Mouse (Mus musculus): ENCODE measurements around the gene Arf6. TPM values are rescaled to one million over a fixed set of nuclear protein-coding genes. Genes with fewer than 3 reads are reported as not detected.

The Arf6 gene
- polyA plus RNA-seq (2014; fragmentation: Nextera tagmentation; extraction: Ambion mirVana), result 47.4 and 49.9 TPM in 2 replicates

DNA sequence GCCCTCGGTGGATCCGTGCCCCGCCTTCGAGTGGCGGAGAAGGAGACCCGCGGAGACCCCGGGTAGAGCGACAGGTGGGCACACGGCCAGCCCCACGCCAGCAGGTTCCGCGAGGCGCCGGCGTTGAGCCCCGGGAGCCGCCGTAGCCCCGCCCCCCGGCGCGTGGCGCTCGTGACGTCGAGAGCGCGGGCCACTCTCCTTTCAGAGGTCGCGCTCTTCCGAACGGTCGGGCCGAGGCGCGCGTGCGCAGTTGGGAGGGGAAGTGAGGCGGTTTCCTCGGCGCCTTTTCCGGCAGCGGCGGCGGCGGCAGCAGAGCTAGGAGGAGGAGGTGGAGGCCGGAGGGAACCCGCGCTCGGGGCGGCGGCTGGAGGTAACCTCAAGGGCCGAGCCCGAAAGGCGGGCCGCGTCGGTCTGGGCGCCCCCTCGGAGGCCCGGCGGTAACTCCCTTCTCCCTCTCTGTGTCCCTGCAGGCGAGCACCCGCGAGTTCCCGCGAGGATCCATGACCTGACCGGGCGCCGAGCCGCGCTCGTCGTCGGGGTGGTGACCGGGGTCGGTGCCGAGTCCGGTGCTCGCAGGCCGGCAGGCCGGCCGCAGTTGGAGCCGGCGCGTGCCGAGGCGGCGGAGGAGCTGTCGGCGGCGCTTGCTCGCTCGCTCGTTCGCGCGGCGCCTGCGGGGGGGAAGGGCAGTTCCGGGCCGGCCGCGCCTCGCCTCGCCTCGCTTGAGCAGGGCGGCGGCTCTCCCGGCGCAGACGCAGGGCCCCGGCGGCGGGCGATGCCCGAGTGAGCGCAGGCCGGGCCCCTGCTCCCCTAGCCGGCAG, at the start of gene Arf6, which contains the start of gene Gm9887:
Gene Arf6, plus strand, starts transcription at position 297 of the 818 bp plus-strand sequence.
Gene Gm9887, minus strand, starts transcription at position 605 of the 818 bp plus-strand sequence.
- Histone ChIP-seq H3K4me2 (replicated peaks; ENCODE audit: low read depth, low read length) (peak within 1 kb of the TSS; percentile 84), H3K27ac (ENCODE audit: low read depth, low read length) (peak within 1 kb of the TSS; percentile 71), H3K9ac (ENCODE audit: low read depth, low read length) (peak within 1 kb of the TSS; percentile 97), H3K36me3 (ENCODE audit: control insufficient read depth, insufficient read depth, low read length) (no peaks in the 10 kb centered on the region), H3K27me3 (ENCODE audit: control insufficient read depth, insufficient read depth, low read length) (no peaks in the 10 kb centered on the region), H3K9me3 (ENCODE audit: control insufficient read depth, low read length) (no peaks in the 10 kb centered on the region), H3K4me1 (replicated peaks; ENCODE audit: control insufficient read depth, insufficient read depth, low read length) (no peaks in the 10 kb centered on the region), H3K4me3 (ENCODE audit: low read depth, low read length) (peak within 1 kb of the TSS; percentile 99)
- WGBS, result under 1% methylated on average over 88 of the region's 121 CpGs
- DNase-seq (ENCODE audit: low spot score) (peak; percentile 99), ATAC-seq (ENCODE audit: low FRiP score) (peak; percentile 93)

DNA sequence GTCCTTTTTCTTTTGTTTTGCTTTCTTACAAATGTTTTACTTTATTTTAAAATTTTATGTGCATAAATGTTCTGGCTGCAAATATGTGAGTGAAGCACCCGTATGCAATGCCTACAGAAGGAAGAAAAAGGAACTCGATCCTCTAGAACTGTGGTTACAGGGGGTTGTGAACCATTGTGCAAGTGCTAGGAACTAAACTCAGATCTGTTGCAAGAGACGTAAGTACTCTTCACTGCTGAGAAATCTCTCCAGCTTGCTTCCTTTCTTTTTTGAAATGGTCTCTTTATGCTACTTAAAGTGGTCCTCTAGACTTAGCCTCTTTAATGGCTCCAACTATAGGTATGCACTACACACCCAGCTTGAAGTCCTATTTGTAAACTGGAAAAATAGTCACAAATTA, 40.8 kb upstream of the Arf6 start:
- DNase-seq (ENCODE audit: low spot score), result no peak
- WGBS, result 96% methylated on average over 3 of the region's 3 CpGs
- Histone ChIP-seq H3K27ac (ENCODE audit: low read depth, low read length) (no peak overlapping the region), H3K4me3 (ENCODE audit: low read depth, low read length) (no peak overlapping the region), H3K36me3 (ENCODE audit: control insufficient read depth, insufficient read depth, low read length) (no peaks in the 10 kb centered on the region), H3K9ac (ENCODE audit: low read depth, low read length) (no peak overlapping the region), H3K9me3 (ENCODE audit: control insufficient read depth, low read length) (no peaks in the 10 kb centered on the region), H3K27me3 (ENCODE audit: control insufficient read depth, insufficient read depth, low read length) (no peaks in the 10 kb centered on the region), H3K4me2 (replicated peaks; ENCODE audit: low read depth, low read length) (no peak overlapping the region), H3K4me1 (replicated peaks; ENCODE audit: control insufficient read depth, insufficient read depth, low read length) (no peaks in the 10 kb centered on the region)
- no peak for ATAC-seq (ENCODE audit: low FRiP score)

DNA sequence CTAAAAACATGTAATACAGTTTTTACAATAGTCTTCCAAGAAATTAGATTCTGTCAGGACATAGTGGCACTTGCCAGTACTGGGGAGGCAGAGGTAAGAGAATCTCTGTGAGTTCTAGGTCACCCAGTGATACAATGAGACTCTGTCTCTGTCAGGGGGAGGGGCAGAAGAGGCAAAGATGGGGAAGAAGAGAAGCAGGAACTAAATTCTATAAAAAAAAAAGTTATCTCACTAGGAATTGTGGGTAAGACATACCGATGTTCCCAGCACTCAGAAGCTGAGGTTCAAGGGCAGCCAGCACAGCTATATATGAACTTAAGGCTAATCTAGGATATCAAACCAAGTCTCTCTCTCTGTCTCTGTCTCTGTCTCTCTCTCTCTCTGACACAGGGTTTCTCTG, 39.8 kb upstream of the Arf6 start:
- H3K27me3 ChIP-seq (ENCODE audit: control insufficient read depth, insufficient read depth, low read length), result no peaks in the 10 kb centered on the region
- WGBS, result 87% methylated on average over 1 of the region's 1 CpGs
- ATAC-seq (ENCODE audit: low FRiP score) (no peak), DNase-seq (ENCODE audit: low spot score) (no peak)
- H3K9me3 ChIP-seq (ENCODE audit: control insufficient read depth, low read length), result no peaks in the 10 kb centered on the region
- 0 out of 2 replicates have a peak, but pooled peaks cover 4% of the 10 kb centered on the region for H3K36me3 ChIP-seq (ENCODE audit: control insufficient read depth, insufficient read depth, low read length)
- no peak overlapping the region for H3K4me2 ChIP-seq (replicated peaks; ENCODE audit: low read depth, low read length)
- no peak overlapping the region for H3K9ac ChIP-seq (ENCODE audit: low read depth, low read length)
- no peak overlapping the region for H3K27ac ChIP-seq (ENCODE audit: low read depth, low read length)
- H3K4me3 ChIP-seq (ENCODE audit: low read depth, low read length), result no peak overlapping the region
- no peaks in the 10 kb centered on the region for H3K4me1 ChIP-seq (replicated peaks; ENCODE audit: control insufficient read depth, insufficient read depth, low read length)

DNA sequence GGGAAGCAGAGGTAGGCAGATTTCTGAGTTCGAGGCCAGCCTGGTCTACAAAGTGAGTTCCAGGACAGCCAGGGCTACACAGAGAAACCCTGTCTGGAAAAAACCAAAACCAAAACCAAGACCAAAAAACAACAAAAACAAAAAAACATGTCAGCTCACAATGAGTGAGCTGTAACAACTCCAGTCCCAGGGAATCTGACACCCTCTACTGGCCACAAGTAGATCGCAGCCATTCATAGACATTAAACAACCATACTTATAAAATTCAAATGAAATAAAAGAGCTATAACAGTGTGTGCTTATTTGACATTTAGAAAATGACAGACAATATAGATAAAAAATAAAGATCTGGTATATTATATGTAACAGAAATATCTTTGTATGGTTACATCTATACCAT, 38.4 kb upstream of the Arf6 start:
- ATAC-seq (ENCODE audit: low FRiP score) (no peak), DNase-seq (ENCODE audit: low spot score) (peak; percentile 43)
- H3K9me3 ChIP-seq (ENCODE audit: control insufficient read depth, low read length), result no peaks in the 10 kb centered on the region
- no peak overlapping the region for H3K4me2 ChIP-seq (replicated peaks; ENCODE audit: low read depth, low read length)
- no peaks in the 10 kb centered on the region for H3K27me3 ChIP-seq (ENCODE audit: control insufficient read depth, insufficient read depth, low read length)
- H3K4me3 ChIP-seq (ENCODE audit: low read depth, low read length), result no peak overlapping the region
- 0 out of 2 replicates have a peak, but pooled peaks cover 4% of the 10 kb centered on the region for H3K36me3 ChIP-seq (ENCODE audit: control insufficient read depth, insufficient read depth, low read length)
- H3K27ac ChIP-seq (ENCODE audit: low read depth, low read length), result no peak overlapping the region
- 90% methylated on average over 2 of the region's 2 CpGs for WGBS
- H3K9ac ChIP-seq (ENCODE audit: low read depth, low read length), result no peak overlapping the region
- no peaks in the 10 kb centered on the region for H3K4me1 ChIP-seq (replicated peaks; ENCODE audit: control insufficient read depth, insufficient read depth, low read length)

DNA sequence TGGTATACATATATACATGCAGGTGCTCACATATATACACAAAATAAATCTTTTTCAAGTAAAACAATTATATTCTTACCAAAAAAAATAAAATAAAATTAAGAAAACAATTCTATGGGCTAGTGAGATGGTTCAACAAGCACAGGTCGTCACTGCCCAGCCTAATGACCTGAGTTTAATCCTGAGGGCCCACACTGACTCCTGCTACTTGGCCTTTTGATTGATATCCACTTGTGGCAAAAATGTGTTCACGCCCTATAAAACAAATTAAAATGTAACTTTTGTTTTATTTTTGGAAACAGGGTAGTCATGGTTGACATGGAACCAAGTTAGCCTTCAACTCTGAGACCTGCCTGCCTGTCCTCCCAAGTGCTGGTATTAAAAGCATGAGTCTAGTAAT, 22.0 kb upstream of the Arf6 start:
- Histone ChIP-seq H3K36me3 (ENCODE audit: control insufficient read depth, insufficient read depth, low read length) (peaks cover 11% of the 10 kb centered on the region), H3K27ac (ENCODE audit: low read depth, low read length) (no peak overlapping the region), H3K9me3 (ENCODE audit: control insufficient read depth, low read length) (no peaks in the 10 kb centered on the region), H3K4me1 (replicated peaks; ENCODE audit: control insufficient read depth, insufficient read depth, low read length) (no peaks in the 10 kb centered on the region), H3K4me2 (replicated peaks; ENCODE audit: low read depth, low read length) (no peak overlapping the region), H3K9ac (ENCODE audit: low read depth, low read length) (no peak overlapping the region), H3K4me3 (ENCODE audit: low read depth, low read length) (no peak overlapping the region), H3K27me3 (ENCODE audit: control insufficient read depth, insufficient read depth, low read length) (no peaks in the 10 kb centered on the region)
- WGBS, result 91% methylated on average over 2 of the region's 2 CpGs
- DNase-seq (ENCODE audit: low spot score) (no peak), ATAC-seq (ENCODE audit: low FRiP score) (no peak)

DNA sequence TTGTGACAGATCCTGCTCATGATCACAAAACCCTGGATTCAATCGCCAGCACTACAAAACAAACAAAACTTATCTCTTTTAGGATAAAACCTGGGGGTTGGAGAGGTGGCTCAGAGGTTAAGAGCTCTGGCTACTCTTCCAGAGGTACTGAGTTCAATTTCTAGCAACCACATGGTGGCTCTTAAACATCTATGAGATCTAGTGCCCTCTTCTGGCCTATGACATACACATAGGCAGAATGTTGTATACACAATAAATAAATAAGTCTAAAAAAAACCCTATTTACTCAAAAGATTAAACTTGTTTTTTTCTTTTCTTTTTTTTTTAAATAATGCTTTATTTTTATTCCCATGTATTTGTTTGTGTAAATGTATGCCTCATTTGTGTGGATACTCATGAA, 20.3 kb upstream of the Arf6 start:
- WGBS, result 97% methylated on average over 1 of the region's 1 CpGs
- no peak overlapping the region for H3K27ac ChIP-seq (ENCODE audit: low read depth, low read length)
- no peak overlapping the region for H3K4me3 ChIP-seq (ENCODE audit: low read depth, low read length)
- no peak overlapping the region for H3K9ac ChIP-seq (ENCODE audit: low read depth, low read length)
- no peak for ATAC-seq (ENCODE audit: low FRiP score)
- DNase-seq (ENCODE audit: low spot score), result no peak
- no peaks in the 10 kb centered on the region for H3K27me3 ChIP-seq (ENCODE audit: control insufficient read depth, insufficient read depth, low read length)
- H3K36me3 ChIP-seq (ENCODE audit: control insufficient read depth, insufficient read depth, low read length), result peaks cover 8% of the 10 kb centered on the region
- no peak overlapping the region for H3K4me2 ChIP-seq (replicated peaks; ENCODE audit: low read depth, low read length)
- no peaks in the 10 kb centered on the region for H3K9me3 ChIP-seq (ENCODE audit: control insufficient read depth, low read length)
- H3K4me1 ChIP-seq (replicated peaks; ENCODE audit: control insufficient read depth, insufficient read depth, low read length), result no peaks in the 10 kb centered on the region

DNA sequence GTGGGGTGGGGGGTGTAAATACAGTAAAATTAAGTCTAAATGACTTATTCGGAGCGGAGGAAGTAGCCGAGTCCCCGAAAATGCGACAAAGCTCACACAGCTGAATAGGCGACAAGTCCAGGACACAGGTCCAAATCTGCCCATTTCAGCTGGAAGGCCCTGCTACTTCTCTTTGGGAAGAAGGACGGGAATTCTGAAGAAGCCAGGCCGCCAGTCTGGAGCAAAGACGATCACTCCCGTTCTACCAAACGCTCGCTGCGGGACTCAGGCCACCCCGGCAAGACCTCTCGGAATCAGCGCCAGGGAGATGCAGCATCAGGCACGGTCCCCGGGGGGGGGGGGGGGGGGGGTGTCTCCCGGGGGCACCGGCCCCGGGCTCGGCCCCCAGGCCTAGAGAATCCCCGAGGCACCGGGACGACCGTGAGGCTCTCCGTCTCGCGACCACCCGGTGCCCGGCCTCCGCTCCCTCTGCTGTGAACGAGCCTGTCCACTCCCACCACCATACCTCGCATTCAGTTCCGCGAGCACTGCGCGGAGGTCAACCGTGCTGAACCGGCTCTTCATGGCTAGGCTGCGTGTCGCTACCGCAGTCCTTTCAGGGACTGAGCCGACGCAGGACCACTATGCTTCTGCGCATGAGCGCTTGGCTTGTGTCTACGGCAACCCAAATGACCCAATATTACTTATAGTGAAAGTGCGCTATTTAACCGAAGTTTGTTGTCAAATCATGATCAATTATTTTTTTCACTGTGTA, 15.2 kb upstream of the Arf6 start, which contains the start of gene Nemf:
Gene Nemf, minus strand, starts transcription at position 620 of the 754 bp plus-strand sequence.
- 2% methylated on average over 42 of the region's 50 CpGs for WGBS
- no peaks in the 10 kb centered on the region for H3K36me3 ChIP-seq (ENCODE audit: control insufficient read depth, insufficient read depth, low read length)
- H3K9me3 ChIP-seq (ENCODE audit: control insufficient read depth, low read length), result no peaks in the 10 kb centered on the region
- peak; percentile 70 for ATAC-seq (ENCODE audit: low FRiP score)
- no peaks in the 10 kb centered on the region for H3K4me1 ChIP-seq (replicated peaks; ENCODE audit: control insufficient read depth, insufficient read depth, low read length)
- peak within 1 kb of the TSS; percentile 77 for H3K27ac ChIP-seq (ENCODE audit: low read depth, low read length)
- DNase-seq (ENCODE audit: low spot score), result peak; percentile 87
- H3K4me2 ChIP-seq (replicated peaks; ENCODE audit: low read depth, low read length), result peak within 1 kb of the TSS; percentile 74
- no peaks in the 10 kb centered on the region for H3K27me3 ChIP-seq (ENCODE audit: control insufficient read depth, insufficient read depth, low read length)
- H3K9ac ChIP-seq (ENCODE audit: low read depth, low read length), result peak within 1 kb of the TSS; percentile 81
- H3K4me3 ChIP-seq (ENCODE audit: low read depth, low read length), result peak within 1 kb of the TSS; percentile 94

DNA sequence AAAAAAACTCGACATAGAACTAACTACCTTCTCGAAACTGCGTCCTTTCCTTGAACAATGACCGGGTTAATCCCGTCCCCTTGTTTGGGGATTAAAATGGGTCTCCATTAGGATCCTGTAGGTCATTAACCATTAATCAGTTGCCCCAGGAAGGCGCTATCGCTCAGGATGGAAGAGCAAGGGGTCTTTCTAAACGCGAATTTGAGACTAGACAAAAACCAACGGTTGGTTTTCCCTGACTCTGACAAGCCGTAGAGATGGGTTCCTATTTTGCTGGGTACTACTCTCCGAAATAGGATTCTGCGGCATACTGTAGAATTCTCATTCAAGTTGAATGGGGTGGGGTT, 14.7 kb upstream of the Arf6 start:
- Histone ChIP-seq H3K27me3 (ENCODE audit: control insufficient read depth, insufficient read depth, low read length) (no peaks in the 10 kb centered on the region), H3K4me1 (replicated peaks; ENCODE audit: control insufficient read depth, insufficient read depth, low read length) (no peaks in the 10 kb centered on the region), H3K9ac (ENCODE audit: low read depth, low read length) (peak overlapping the region; percentile 81), H3K4me2 (replicated peaks; ENCODE audit: low read depth, low read length) (peak overlapping the region; percentile 74), H3K9me3 (ENCODE audit: control insufficient read depth, low read length) (no peaks in the 10 kb centered on the region), H3K27ac (ENCODE audit: low read depth, low read length) (peak overlapping the region; percentile 77; the same call in 1 of the 2 replicates), H3K36me3 (ENCODE audit: control insufficient read depth, insufficient read depth, low read length) (no peaks in the 10 kb centered on the region), H3K4me3 (ENCODE audit: low read depth, low read length) (peak overlapping the region; percentile 94)
- 6% methylated on average over 13 of the region's 13 CpGs for WGBS
- no peak for DNase-seq (ENCODE audit: low spot score)
- ATAC-seq (ENCODE audit: low FRiP score), result no peak; the same call in 1 of the 2 replicates

Measured in hindbrain, embryonic 11.5 days (tissue).